Mouse (Mus musculus) lung, adult 2 months (tissue): ENCODE measurements around the gene Dtd1.

Experiments used
- CTCF ChIP-seq: fragments of 200-500 bp; IDR thresholded peaks from 2 replicates; pipeline ENCODE4 v1.5.1; 2011; ENCODE audit warnings: mild to moderate bottlenecking, low read length, control low read depth; ENCODE audit not compliant: insufficient read depth
- POLR2A ChIP-seq: fragments of 200-500 bp; IDR thresholded peaks from 2 replicates; pipeline ENCODE4 v1.6.1; 2011; ENCODE audit warnings: low read depth, mild to moderate bottlenecking, control low read depth, low read length, borderline replicate concordance; ENCODE audit errors: extremely low read depth

GRCm38 (mm10) chr2:144598006-144598405 is 1.7 kb upstream of the Dtd1 start:
- TF ChIP-seq CTCF (no peak), POLR2A (no peak)
